Mouse (Mus musculus) frontal cortex, adult (tissue): ENCODE data around the gene Gcn1l1.

Experiments
- ATAC-seq: cut with Nextera tagmentation; 2 replicates; pipeline ENCODE4 v1.9.2; 2017; ENCODE audit warnings: mild to moderate bottlenecking, moderate library complexity, mixed read lengths; ENCODE audit not compliant: low TSS enrichment

Gcn1l1 gene

GRCm38 (mm10) chr5:115653776-115654175 lies 88.7 kb downstream of the Gcn1l1 start:
- ATAC-seq = no peak

GRCm38 (mm10) chr5:115656677-115657076 lies 91.6 kb downstream of the Gcn1l1 start:
- ATAC-seq = no peak

- no peak for ATAC-seq
Observed at GRCm38 (mm10) chr5:115657234-115657633, 92.2 kb downstream of the Gcn1l1 start.

GRCm38 (mm10) chr5:115658352-115658751 lies 93.3 kb downstream of the Gcn1l1 start:
- ATAC-seq = no peak

GRCm38 (mm10) chr5:115662658-115663057 lies 97.6 kb downstream of the Gcn1l1 start:
- ATAC-seq = no peak

- peak; percentile 68; the same call in 1 of the 2 replicates for ATAC-seq
Observed at GRCm38 (mm10) chr5:115666366-115667065, 101.5 kb downstream of the Gcn1l1 start.

- ATAC-seq = no peak
Observed at GRCm38 (mm10) chr5:115667210-115667609, 102.2 kb downstream of the Gcn1l1 start.

GRCm38 (mm10) chr5:115667894-115668293 lies 102.8 kb downstream of the Gcn1l1 start:
- no peak for ATAC-seq

- ATAC-seq = no peak
Observed at GRCm38 (mm10) chr5:115668986-115669385, 103.9 kb downstream of the Gcn1l1 start.

- ATAC-seq = no peak
Observed at GRCm38 (mm10) chr5:115669974-115670373, 104.9 kb downstream of the Gcn1l1 start.

- no peak for ATAC-seq
Observed at GRCm38 (mm10) chr5:115670406-115670805, 105.4 kb downstream of the Gcn1l1 start.

- no peak for ATAC-seq
Observed at GRCm38 (mm10) chr5:115671846-115672245, 106.8 kb downstream of the Gcn1l1 start.
